Mouse (Mus musculus) kidney, embryonic 15.5 days (tissue): ENCODE results near the gene Pdx1. TPM values are rescaled to one million over a fixed set of nuclear protein-coding genes. Genes with fewer than 3 reads are reported as not detected.

Experiments
- ATAC-seq: fragments of 200-750 bp; cut with Nextera tagmentation; replicated peaks from 2 replicates; pipeline ENCODE4 v1.8.0; 2017; ENCODE audit warnings: moderate TSS enrichment; ENCODE audit not compliant: low FRiP score
- H3K27ac ChIP-seq: fragments of 300-500 bp; sonication (generic); 2 replicates; pipeline ENCODE4 v1.5.1; 2015; ENCODE audit warnings: mild to moderate bottlenecking, inconsistent platforms
- H3K27me3 ChIP-seq: fragments of 300-500 bp; sonication (generic); 2 replicates; pipeline ENCODE4 v1.6.1; 2015; ENCODE audit warnings: inconsistent platforms
- H3K36me3 ChIP-seq: fragments of 300-500 bp; sonication (generic); 2 replicates; pipeline ENCODE4 v1.6.1; 2015; ENCODE audit warnings: inconsistent platforms
- H3K4me1 ChIP-seq: fragments of 300-500 bp; sonication (generic); 2 replicates; pipeline ENCODE4 v1.6.1; 2015; ENCODE audit warnings: inconsistent platforms
- H3K4me2 ChIP-seq: fragments of 300-500 bp; sonication (generic); 2 replicates; pipeline ENCODE4 v1.6.1; 2015; ENCODE audit warnings: moderate library complexity, mild to moderate bottlenecking, inconsistent platforms
- H3K4me3 ChIP-seq: fragments of 300-500 bp; sonication (generic); replicated peaks from 2 replicates; pipeline ENCODE4 v1.5.1; 2015; ENCODE audit warnings: mild to moderate bottlenecking, inconsistent platforms
- H3K9ac ChIP-seq: fragments of 300-500 bp; sonication (generic); 2 replicates; pipeline ENCODE4 v1.6.1; 2015; ENCODE audit warnings: mild to moderate bottlenecking, inconsistent platforms
- H3K9me3 ChIP-seq: fragments of 300-500 bp; sonication (generic); replicated peaks from 2 replicates; pipeline ENCODE4 v1.6.1; 2016; ENCODE audit warnings: inconsistent platforms
- WGBS: fragments of 180-500 bp; shearing (Covaris S2); methylation state at CpG from one replicate; pipeline ENCODE4 v1.1.7; 2015; ENCODE audit warnings: mixed read lengths; 5-methylcytosine and 5-hydroxymethylcytosine counted together
- polyA plus RNA-seq: library from polyadenylated mRNA; unstranded; fragments of >200 nt; fragmentation: Nextera tagmentation; extraction: Ambion mirVana; gene quantifications from 2 replicates; pipeline ENCODE4 v1.2.1, GENCODE M21; 2015

Pdx1 gene
- polyA plus RNA-seq, 1 experiment from 2014 or later = not detected

DNA sequence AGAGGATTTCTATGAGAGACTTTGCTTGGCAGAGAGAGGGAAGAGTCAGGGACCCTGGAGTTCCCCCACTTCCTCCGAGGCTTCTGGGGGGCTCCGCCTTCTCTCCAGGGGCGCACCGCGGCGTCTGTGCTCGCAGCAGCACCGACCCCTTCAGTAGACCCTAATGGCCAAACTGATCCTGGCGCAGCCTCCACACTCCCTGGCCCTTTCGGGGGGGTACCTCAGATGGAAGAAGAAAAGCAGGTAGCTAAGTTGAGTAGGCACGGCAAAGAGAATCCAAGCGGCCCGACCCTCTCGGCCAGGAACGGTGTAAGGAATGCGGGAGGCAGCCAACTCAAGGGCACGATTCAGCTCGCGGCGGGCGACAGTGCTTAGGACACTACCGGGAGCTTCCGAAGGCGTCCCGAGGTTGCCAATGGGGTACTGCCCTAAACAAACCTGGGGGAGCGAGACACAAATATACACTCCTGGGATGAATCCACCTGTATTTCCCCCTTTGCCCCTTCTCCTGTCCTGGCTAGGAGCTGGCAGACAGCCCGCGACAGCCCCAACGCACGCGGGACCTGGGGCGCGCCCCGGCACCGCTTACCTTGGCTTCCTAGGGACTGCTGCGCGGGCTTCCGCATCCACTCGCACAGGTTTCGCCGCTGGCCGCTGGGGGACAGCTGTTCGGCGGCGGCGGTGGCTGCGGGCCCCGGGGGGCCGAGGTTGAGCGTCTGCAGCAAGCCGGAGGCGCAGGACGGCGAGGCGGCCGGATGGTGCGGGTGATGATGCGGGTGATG, 36.3 kb downstream of the Pdx1 start:
- no peak overlapping the region for H3K27ac ChIP-seq
- H3K4me3 ChIP-seq = peak overlapping the region; percentile 25
- WGBS = under 1% methylated on average over 55 of the region's 58 CpGs
- H3K4me2 ChIP-seq = peak overlapping the region; percentile 36
- peaks cover 100% of the 10 kb centered on the region for H3K27me3 ChIP-seq
- H3K9ac ChIP-seq = no peak overlapping the region
- peaks cover 32% of the 10 kb centered on the region for H3K4me1 ChIP-seq
- H3K9me3 ChIP-seq = no peaks in the 10 kb centered on the region
- no peaks in the 10 kb centered on the region for H3K36me3 ChIP-seq
- no peak for ATAC-seq

DNA sequence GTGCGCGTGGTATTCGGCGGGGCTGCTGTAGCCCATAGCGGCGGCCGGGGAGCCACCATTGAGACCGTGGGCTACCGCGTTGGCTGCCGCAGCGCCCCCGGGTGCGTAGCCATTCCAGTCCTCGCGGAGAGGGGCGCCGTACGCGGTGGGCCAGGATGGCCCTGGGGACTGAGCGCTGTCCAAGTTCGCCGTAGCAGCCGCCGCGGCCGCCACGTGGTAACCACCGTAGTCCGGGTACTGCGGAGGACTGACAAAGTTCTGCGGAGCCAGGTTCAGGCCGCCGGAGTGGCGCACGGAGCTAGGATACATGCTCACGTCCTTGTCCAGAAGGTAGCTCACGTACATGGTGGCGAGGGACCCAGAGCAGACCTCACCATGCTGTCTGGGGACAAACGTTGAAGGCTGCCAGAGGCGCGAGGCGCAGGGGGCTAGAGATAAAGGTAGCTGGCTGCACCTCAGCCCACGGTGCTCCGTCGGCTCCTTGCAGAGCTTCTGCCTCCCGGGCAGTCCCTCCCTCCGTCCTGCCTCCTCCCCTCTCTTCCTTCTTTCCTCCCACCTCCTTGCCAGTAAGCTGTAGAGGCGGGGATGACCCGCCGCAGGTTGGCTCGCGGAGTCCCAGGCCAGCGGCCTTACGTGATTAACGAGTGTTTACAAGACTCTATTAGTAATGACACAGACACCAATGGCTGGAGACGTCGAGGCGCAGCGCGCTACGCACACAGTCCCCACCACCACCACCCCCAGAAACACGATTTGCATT, 37.1 kb downstream of the Pdx1 start, which contains the start of gene Cdx2:
TSS of gene Cdx2 (minus strand) at position 633 of the 760 bp plus-strand sequence.
- no peaks in the 10 kb centered on the region for H3K36me3 ChIP-seq
- no peak within 1 kb of the TSS for H3K27ac ChIP-seq
- peaks cover 29% of the 10 kb centered on the region for H3K4me1 ChIP-seq
- no peaks in the 10 kb centered on the region for H3K9me3 ChIP-seq
- ATAC-seq = 0 out of 2 replicates have a peak, but pooled peaks have one; percentile 26
- peaks cover 100% of the 10 kb centered on the region for H3K27me3 ChIP-seq
- H3K9ac ChIP-seq = no peak within 1 kb of the TSS
- H3K4me2 ChIP-seq = peak within 1 kb of the TSS; percentile 36
- peak within 1 kb of the TSS; percentile 25 for H3K4me3 ChIP-seq
- WGBS = under 1% methylated on average over 63 of the region's 63 CpGs

GRCm38 (mm10) chr5:147307398-147307785, 37.6 kb downstream of the Pdx1 start:
- no peaks in the 10 kb centered on the region for H3K9me3 ChIP-seq
- peaks cover 29% of the 10 kb centered on the region for H3K4me1 ChIP-seq
- no peak overlapping the region for H3K9ac ChIP-seq
- H3K4me2 ChIP-seq = no peak overlapping the region
- H3K4me3 ChIP-seq = 0 out of 2 replicates have a peak overlapping the region, but pooled peaks have one; percentile 25
- no peak for ATAC-seq
- no peaks in the 10 kb centered on the region for H3K36me3 ChIP-seq
- H3K27me3 ChIP-seq = peaks cover 100% of the 10 kb centered on the region
- no peak overlapping the region for H3K27ac ChIP-seq
- whole genome bisulfite sequencing = 3% methylated on average over 12 of the region's 12 CpGs

- Histone ChIP-seq H3K27me3 (peaks cover 100% of the 10 kb centered on the region), H3K4me2 (no peak overlapping the region), H3K27ac (no peak overlapping the region), H3K9ac (no peak overlapping the region), H3K4me3 (no peak overlapping the region), H3K9me3 (no peaks in the 10 kb centered on the region), H3K36me3 (no peaks in the 10 kb centered on the region), H3K4me1 (peaks cover 29% of the 10 kb centered on the region)
- 8% methylated on average over 9 of the region's 9 CpGs for WGBS
- ATAC-seq = no peak
These were observed 38.7 kb downstream of the Pdx1 start for GRCm38 (mm10) chr5:147308451-147308850.

- WGBS = 8% methylated on average over 2 of the region's 2 CpGs
- no peak overlapping the region for H3K9ac ChIP-seq
These were observed 40.0 kb downstream of the Pdx1 start for GRCm38 (mm10) chr5:147309786-147310185.

DNA sequence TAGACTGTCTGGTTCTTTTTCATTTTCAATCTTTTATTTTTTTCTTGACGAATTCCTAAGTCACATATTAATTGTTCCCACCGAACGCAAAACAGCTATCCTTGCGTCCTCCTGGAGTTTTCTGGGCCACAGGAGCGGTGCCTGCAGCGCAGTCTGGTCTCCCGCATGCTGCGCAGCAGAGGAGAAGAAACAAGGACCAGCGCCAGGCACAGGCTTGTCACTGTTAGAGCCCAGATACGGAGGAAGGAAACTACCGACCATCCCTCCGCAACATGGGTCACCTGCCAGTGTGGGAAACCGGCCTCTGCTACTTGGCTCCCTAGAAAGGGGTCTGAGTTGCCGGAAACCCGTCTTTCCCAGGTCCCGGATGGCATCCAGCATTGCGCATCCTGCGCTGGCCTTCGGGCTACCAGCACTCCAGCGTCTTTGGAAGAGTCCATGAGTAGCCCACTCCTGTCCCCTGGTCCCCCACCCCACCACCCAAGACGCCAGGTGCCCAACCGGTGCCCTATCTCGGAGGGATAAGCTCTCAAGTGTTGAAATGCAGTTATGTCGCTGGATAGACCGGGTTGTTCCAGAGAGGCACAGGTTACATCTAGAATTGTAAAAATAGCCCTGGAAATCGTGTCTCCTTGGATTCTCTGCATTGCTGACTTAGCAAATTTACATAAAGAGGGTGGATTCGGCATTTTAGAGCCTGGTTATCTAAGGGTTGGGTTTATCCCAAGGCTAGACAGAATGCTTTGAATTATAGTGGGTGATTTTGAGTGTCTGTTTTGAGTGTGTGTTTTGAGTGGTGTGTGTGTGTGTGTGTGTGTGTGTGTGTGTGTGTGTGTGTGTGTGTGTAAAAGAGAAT, 43.3 kb downstream of the Pdx1 start:
- no peak overlapping the region for H3K4me2 ChIP-seq
- 2% methylated on average over 27 of the region's 27 CpGs for WGBS
- H3K9ac ChIP-seq = no peak overlapping the region
- no peak overlapping the region for H3K4me3 ChIP-seq
- no peak for ATAC-seq
- peaks cover 11% of the 10 kb centered on the region for H3K4me1 ChIP-seq
- no peaks in the 10 kb centered on the region for H3K36me3 ChIP-seq
- no peaks in the 10 kb centered on the region for H3K9me3 ChIP-seq
- H3K27ac ChIP-seq = no peak overlapping the region
- peaks cover 100% of the 10 kb centered on the region for H3K27me3 ChIP-seq

More at GRCm38 (mm10) chr5:147309786-147310185, 40.0 kb downstream of the Pdx1 start:
- peaks cover 100% of the 10 kb centered on the region for H3K27me3 ChIP-seq
- no peaks in the 10 kb centered on the region for H3K9me3 ChIP-seq
- ATAC-seq = no peak
- H3K4me2 ChIP-seq = no peak overlapping the region
- peaks cover 23% of the 10 kb centered on the region for H3K4me1 ChIP-seq
- H3K36me3 ChIP-seq = no peaks in the 10 kb centered on the region
- no peak overlapping the region for H3K4me3 ChIP-seq
- H3K27ac ChIP-seq = no peak overlapping the region

DNA sequence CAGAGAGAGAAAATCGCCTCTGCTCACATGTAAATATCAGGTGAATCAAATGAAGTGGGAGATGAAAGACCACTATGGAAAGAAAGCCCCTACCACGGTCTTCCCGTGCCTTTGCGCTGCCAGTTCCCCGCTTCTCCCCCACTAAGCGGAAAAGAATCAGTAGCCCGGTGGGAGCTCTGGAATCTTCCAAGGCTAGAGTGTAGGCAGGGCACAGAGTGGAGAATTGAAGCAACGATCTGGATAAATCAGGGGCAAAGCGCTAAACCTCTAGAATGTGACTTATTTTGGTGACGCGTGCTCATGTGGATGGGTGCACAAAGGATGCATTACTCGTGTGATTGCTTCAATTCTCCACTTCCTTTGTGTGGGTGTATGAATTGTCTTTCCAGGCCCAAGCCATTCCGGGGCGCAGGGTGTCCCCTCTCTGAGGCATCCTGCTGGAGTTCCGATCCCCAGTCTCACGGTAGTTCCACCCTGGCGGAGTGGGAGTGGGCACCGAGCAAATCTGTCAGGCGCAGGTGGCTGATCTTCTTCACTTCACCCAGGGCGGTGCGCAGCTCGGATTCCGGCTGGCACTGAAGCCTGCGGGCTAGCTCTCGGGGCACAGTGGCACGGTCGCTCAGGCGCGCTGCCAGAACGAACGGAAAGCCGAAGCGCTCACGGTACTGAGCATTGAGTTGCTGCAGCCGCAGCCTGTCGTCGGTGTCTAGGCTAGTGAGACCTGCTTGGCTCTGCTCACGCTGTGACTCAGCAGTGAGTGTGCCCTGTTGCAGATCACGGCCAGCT, 45.1 kb downstream of the Pdx1 start:
- Histone ChIP-seq H3K9ac (no peak overlapping the region), H3K36me3 (no peaks in the 10 kb centered on the region), H3K9me3 (no peaks in the 10 kb centered on the region), H3K4me2 (peak overlapping the region; percentile 20), H3K27ac (no peak overlapping the region), H3K4me1 (peaks cover 11% of the 10 kb centered on the region), H3K4me3 (peak overlapping the region; percentile 11; the same call in 1 of the 2 replicates), H3K27me3 (peaks cover 95% of the 10 kb centered on the region)
- WGBS = 1% methylated on average over 39 of the region's 39 CpGs
- no peak for ATAC-seq

- no peak overlapping the region for H3K9ac ChIP-seq
- no peak overlapping the region for H3K27ac ChIP-seq
- ATAC-seq = no peak
- H3K36me3 ChIP-seq = no peaks in the 10 kb centered on the region
- peak overlapping the region; percentile 11; the same call in 1 of the 2 replicates for H3K4me3 ChIP-seq
- WGBS = under 1% methylated on average over 25 of the region's 25 CpGs
- no peaks in the 10 kb centered on the region for H3K9me3 ChIP-seq
- H3K27me3 ChIP-seq = peaks cover 95% of the 10 kb centered on the region
- H3K4me1 ChIP-seq = peaks cover 11% of the 10 kb centered on the region
- peak overlapping the region; percentile 20 for H3K4me2 ChIP-seq
These were observed 45.8 kb downstream of the Pdx1 start for GRCm38 (mm10) chr5:147315432-147316075.

DNA sequence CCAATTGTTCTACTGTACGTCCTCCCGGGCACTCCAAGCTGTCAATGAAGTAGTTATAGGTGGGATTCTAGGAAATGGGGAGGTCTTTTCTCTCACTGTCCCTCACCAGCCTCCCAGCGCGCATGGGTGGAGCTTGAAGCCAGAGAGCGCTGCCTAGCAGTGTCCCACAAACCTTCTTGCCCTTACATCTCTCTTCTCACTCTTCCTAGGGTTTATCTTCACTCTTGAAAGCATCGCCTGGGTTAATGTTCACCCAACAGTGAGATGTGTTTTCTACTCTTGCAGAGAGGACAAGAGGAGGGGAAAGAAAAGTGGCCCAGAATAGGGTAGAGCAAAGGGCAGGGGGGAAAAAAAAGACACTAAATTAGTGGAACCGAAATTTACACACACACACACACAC, 47.6 kb downstream of the Pdx1 start:
- H3K27me3 ChIP-seq = peaks cover 93% of the 10 kb centered on the region
- no peaks in the 10 kb centered on the region for H3K9me3 ChIP-seq
- ATAC-seq = 0 out of 2 replicates have a peak, but pooled peaks have one; percentile 19
- no peak overlapping the region for H3K27ac ChIP-seq
- H3K9ac ChIP-seq = no peak overlapping the region
- H3K4me1 ChIP-seq = peaks cover 11% of the 10 kb centered on the region
- no peak overlapping the region for H3K4me2 ChIP-seq
- H3K4me3 ChIP-seq = no peak overlapping the region
- 4% methylated on average over 7 of the region's 7 CpGs for WGBS
- no peaks in the 10 kb centered on the region for H3K36me3 ChIP-seq

GRCm38 (mm10) chr5:147317991-147318390, 48.2 kb downstream of the Pdx1 start:
- no peak overlapping the region for H3K4me2 ChIP-seq
- H3K27ac ChIP-seq = no peak overlapping the region
- H3K9me3 ChIP-seq = no peaks in the 10 kb centered on the region
- no peaks in the 10 kb centered on the region for H3K36me3 ChIP-seq
- no peak overlapping the region for H3K9ac ChIP-seq
- H3K4me3 ChIP-seq = no peak overlapping the region
- peaks cover 11% of the 10 kb centered on the region for H3K4me1 ChIP-seq
- H3K27me3 ChIP-seq = peaks cover 93% of the 10 kb centered on the region
- ATAC-seq = no peak
- 31% methylated on average over 7 of the region's 7 CpGs for WGBS
